Mouse (Mus musculus) heart, embryonic 12.5 days (tissue): ENCODE measurements at regions not wholly inside any gene's neighbourhood (a gene's known extent, or its start where the extent isn't known, plus 50 kb on each side); places are given as distances from the start of the nearest gene placed in this dataset.

Experiments
- ATAC-seq: fragments of 200-750 bp; cut with Nextera tagmentation; 2 replicates; pipeline ENCODE4 v1.8.0; 2017; ENCODE audit warnings: moderate TSS enrichment, moderate library complexity; ENCODE audit not compliant: insufficient number of reproducible peaks, low FRiP score
- H3K27ac ChIP-seq: fragments of 300-500 bp; sonication (generic); 2 replicates; pipeline ENCODE4 v1.5.1; 2016; ENCODE audit warnings: mild to moderate bottlenecking, moderate library complexity; ENCODE audit not compliant: poor library complexity, severe bottlenecking
- H3K27me3 ChIP-seq: fragments of 300-500 bp; sonication (generic); replicated peaks from 2 replicates; pipeline ENCODE4 v1.6.1; 2016; ENCODE audit warnings: mild to moderate bottlenecking, moderate library complexity
- H3K36me3 ChIP-seq: fragments of 300-500 bp; sonication (generic); 2 replicates; pipeline ENCODE4 v1.6.1; 2016; ENCODE audit warnings: mild to moderate bottlenecking, moderate library complexity
- H3K4me1 ChIP-seq: fragments of 300-500 bp; sonication (generic); replicated peaks from 2 replicates; pipeline ENCODE4 v1.6.1; 2016; ENCODE audit warnings: mild to moderate bottlenecking
- H3K4me2 ChIP-seq: fragments of 300-500 bp; sonication (generic); 2 replicates; pipeline ENCODE4 v1.6.1; 2016; ENCODE audit warnings: mild to moderate bottlenecking, moderate library complexity
- H3K4me3 ChIP-seq: fragments of 300-500 bp; sonication (generic); 2 replicates; pipeline ENCODE4 v1.5.1; 2016; ENCODE audit warnings: mild to moderate bottlenecking
- H3K9ac ChIP-seq: fragments of 300-500 bp; sonication (generic); 2 replicates; pipeline ENCODE4 v1.6.1; 2016; ENCODE audit warnings: mild to moderate bottlenecking, moderate library complexity
- H3K9me3 ChIP-seq: fragments of 300-500 bp; sonication (generic); replicated peaks from 2 replicates; pipeline ENCODE4 v1.6.1; 2016; ENCODE audit warnings: mild to moderate bottlenecking, moderate library complexity
- WGBS: fragments of 180-500 bp; shearing (Covaris S2); methylation state at CpG from one replicate; pipeline ENCODE4 v1.1.7; 2016; 5-methylcytosine and 5-hydroxymethylcytosine counted together

DNA sequence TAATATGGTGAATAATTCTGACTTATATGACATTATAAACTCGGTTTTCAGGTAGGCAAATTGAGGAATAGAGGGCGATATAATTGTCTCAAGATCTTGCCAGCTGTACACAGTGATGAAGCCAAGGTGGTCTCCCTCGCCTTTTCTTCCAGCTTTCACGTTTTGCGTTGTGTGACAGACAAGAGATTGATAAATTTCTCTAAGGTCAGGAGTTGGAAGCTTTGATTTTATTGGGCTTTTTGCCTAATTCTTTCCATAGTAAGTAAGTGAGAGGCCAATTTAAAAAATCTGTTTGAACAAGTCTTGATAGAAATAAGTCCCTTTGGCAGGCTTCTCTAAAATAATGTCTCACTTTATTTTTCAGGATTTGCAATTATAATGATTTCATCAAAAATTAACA, 549.4 kb upstream of the Klhl1 start:
- H3K9me3 ChIP-seq, result no peaks in the 10 kb centered on the region
- no peaks in the 10 kb centered on the region for H3K36me3 ChIP-seq
- ATAC-seq, result no peak
- H3K4me1 ChIP-seq, result no peaks in the 10 kb centered on the region
- no peaks in the 10 kb centered on the region for H3K27me3 ChIP-seq
- no peak overlapping the region for H3K9ac ChIP-seq
- 63% methylated on average over 5 of the region's 5 CpGs for WGBS
- no peak overlapping the region for H3K4me3 ChIP-seq
- H3K27ac ChIP-seq, result no peak overlapping the region
- no peak overlapping the region for H3K4me2 ChIP-seq

DNA sequence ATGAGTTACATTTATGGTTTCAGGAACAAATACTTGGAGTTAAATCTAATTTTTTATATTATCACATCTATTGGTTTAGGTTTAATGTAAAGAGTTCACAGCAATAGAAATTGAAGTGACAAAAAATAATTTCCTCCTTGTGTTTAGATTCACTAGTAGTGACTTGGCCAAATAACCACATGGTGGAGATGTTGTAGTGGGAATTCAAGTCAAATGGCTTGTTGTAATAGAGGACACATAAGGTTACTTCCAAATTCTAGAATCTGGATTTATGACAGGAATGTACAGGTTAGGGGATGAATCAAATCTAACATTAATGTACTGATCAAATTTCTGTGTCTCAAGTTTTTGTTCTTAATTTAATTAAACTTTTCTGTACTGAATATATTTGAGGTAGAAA, 526.4 kb upstream of the Klhl1 start:
- Histone ChIP-seq H3K36me3 (no peaks in the 10 kb centered on the region), H3K27ac (no peak overlapping the region), H3K27me3 (no peaks in the 10 kb centered on the region), H3K4me2 (no peak overlapping the region), H3K9me3 (no peaks in the 10 kb centered on the region), H3K9ac (no peak overlapping the region), H3K4me3 (no peak overlapping the region), H3K4me1 (no peaks in the 10 kb centered on the region)
- no peak for ATAC-seq

GRCm38 (mm10) chr14:97039850-97040249, 520.9 kb upstream of the Klhl1 start:
- Histone ChIP-seq H3K9ac (no peak overlapping the region), H3K9me3 (no peaks in the 10 kb centered on the region), H3K4me3 (no peak overlapping the region), H3K27ac (no peak overlapping the region), H3K36me3 (no peaks in the 10 kb centered on the region), H3K4me1 (no peaks in the 10 kb centered on the region), H3K4me2 (no peak overlapping the region), H3K27me3 (no peaks in the 10 kb centered on the region)
- 70% methylated on average over 3 of the region's 3 CpGs for WGBS
- no peak for ATAC-seq

DNA sequence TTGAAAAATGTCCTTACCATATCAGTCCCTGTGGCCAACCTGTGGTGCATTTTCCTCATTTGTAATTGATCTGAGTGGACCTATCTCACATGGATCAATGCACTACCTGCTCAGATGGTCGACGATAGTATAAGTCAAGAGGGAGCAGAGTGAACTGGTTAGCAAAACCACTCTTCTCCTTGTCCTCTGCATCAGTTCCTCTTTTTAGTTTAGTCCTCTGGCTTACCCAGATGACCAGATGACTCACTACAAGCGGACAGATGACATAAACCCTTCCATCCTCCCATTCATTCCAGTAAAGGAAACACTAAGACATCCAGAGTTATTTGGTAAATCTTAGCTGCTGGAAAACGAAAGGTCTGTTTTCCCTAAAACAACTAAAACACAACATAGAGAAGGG, 509.6 kb upstream of the Klhl1 start:
- Histone ChIP-seq H3K4me1 (no peaks in the 10 kb centered on the region), H3K36me3 (no peaks in the 10 kb centered on the region), H3K9ac (no peak overlapping the region), H3K27me3 (no peaks in the 10 kb centered on the region), H3K4me2 (no peak overlapping the region), H3K27ac (no peak overlapping the region), H3K4me3 (no peak overlapping the region), H3K9me3 (no peaks in the 10 kb centered on the region)
- no peak for ATAC-seq
- WGBS, result 67% methylated on average over 4 of the region's 4 CpGs

DNA sequence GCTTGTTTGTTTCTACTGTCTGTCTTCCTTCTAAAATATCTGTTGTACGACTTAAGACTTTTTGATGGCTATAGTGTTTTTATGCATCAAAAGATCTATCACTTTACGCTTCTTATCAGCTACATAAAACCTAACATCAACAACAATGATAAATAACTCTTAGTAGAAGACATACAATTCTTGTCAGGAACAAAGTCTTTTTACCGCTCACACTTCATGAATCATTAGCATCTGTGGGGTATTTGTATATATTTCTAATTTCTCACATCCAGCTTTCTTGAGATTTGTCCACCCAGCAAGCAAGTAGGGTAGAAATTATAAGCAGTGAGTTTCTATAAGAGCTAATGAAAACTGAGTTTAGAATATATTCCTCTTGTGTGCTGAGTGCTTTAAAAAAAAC, 487.4 kb upstream of the Klhl1 start:
- no peaks in the 10 kb centered on the region for H3K27me3 ChIP-seq
- H3K4me1 ChIP-seq, result no peaks in the 10 kb centered on the region
- no peaks in the 10 kb centered on the region for H3K36me3 ChIP-seq
- WGBS, result 85% methylated on average over 3 of the region's 3 CpGs
- no peak overlapping the region for H3K9ac ChIP-seq
- no peak for ATAC-seq
- no peaks in the 10 kb centered on the region for H3K9me3 ChIP-seq
- no peak overlapping the region for H3K4me3 ChIP-seq
- no peak overlapping the region for H3K4me2 ChIP-seq
- H3K27ac ChIP-seq, result no peak overlapping the region

DNA sequence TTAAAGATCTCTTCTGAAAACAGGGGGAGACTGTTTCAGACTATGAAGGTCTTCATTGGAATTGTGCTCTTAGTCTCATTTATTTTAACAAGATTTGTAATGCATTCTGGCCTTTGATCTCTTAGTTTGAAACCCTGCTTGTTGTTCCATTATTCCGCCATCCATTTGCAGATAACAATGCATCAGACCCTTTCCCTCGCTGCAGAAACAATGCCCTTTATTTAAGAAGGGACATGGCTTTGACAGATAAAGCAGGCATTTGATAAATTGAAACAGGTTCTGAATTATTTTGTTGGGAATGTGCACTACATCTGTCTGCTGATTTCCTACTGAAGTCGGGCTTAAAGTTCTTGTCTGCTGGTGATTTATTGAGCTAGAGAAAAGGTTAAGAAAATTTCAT, 476.2 kb upstream of the Klhl1 start:
- H3K9me3 ChIP-seq, result no peaks in the 10 kb centered on the region
- no peaks in the 10 kb centered on the region for H3K36me3 ChIP-seq
- no peak overlapping the region for H3K27ac ChIP-seq
- WGBS, result 40% methylated on average over 3 of the region's 3 CpGs
- no peak for ATAC-seq
- H3K4me1 ChIP-seq, result no peaks in the 10 kb centered on the region
- no peak overlapping the region for H3K4me3 ChIP-seq
- H3K9ac ChIP-seq, result no peak overlapping the region
- no peaks in the 10 kb centered on the region for H3K27me3 ChIP-seq
- no peak overlapping the region for H3K4me2 ChIP-seq

DNA sequence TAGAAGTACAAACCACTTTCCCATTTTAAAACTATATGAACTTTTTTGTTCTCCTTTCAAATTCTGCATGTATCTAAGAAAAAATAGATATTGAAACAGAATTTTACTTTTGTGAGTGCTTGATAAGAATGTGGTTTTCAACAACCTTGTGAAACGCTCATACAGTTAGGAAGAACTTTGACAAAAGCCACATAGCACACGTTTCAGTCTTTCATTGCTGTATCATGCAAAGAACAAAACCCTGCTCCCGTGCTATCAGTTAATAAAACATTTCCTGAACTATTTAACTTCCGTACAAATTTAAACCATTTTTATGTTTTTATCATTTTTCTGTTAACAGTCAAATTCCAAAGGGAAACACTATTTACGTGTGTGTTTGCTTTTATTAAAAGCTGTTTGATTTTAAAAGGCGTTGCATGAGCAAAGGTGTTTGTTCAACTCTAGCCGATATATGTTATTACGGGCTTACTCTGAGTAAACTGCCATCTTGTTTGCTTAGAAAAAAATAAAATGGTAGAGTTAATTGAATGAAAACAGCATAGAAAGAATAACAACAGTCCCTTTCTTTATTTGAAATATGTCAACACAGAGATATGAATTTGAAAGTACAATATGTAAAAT, 471.8 kb upstream of the Klhl1 start:
- H3K36me3 ChIP-seq, result no peaks in the 10 kb centered on the region
- H3K4me2 ChIP-seq, result no peak overlapping the region
- no peaks in the 10 kb centered on the region for H3K4me1 ChIP-seq
- no peak overlapping the region for H3K4me3 ChIP-seq
- no peak overlapping the region for H3K9ac ChIP-seq
- no peaks in the 10 kb centered on the region for H3K9me3 ChIP-seq
- H3K27me3 ChIP-seq, result no peaks in the 10 kb centered on the region
- no peak for ATAC-seq
- no peak overlapping the region for H3K27ac ChIP-seq
- WGBS, result 71% methylated on average over 8 of the region's 8 CpGs

GRCm38 (mm10) chr14:96963074-96963447, 444.2 kb upstream of the Klhl1 start:
- Histone ChIP-seq H3K27me3 (no peaks in the 10 kb centered on the region), H3K27ac (no peak overlapping the region), H3K9me3 (no peaks in the 10 kb centered on the region), H3K36me3 (no peaks in the 10 kb centered on the region), H3K9ac (no peak overlapping the region), H3K4me2 (no peak overlapping the region), H3K4me3 (no peak overlapping the region), H3K4me1 (no peaks in the 10 kb centered on the region)
- 71% methylated on average over 5 of the region's 5 CpGs for WGBS
- ATAC-seq, result no peak

DNA sequence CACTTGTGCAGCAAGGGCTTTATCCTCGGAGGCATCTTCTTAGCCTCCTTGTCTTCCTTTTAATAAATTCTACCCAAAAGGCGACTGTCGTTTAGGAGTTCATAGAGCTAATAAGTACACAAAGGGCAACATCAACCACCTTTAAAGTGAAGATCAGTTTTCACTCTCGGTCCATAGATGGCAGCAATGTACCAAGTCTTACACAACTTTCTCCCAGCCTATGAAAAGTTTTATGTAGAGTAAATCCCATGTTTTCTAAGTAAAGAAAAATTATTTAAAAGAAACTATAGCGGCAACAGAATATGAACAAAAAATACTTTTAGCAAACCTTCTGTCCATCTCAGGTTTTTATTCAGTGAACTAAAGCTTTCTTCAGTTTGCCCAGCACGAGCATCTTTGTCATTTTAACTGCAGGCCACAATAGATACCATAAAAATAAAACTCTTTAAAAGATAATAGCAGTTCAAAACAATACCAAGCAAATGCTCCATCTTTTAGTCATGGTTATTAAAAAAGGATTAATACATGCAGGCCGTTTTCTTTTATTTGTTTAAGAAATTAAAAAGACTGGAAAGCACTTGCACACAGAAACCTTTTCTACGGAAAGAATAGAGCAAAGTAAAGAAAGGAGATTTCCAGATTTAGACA, 443.6 kb upstream of the Klhl1 start:
- ATAC-seq, result no peak

DNA sequence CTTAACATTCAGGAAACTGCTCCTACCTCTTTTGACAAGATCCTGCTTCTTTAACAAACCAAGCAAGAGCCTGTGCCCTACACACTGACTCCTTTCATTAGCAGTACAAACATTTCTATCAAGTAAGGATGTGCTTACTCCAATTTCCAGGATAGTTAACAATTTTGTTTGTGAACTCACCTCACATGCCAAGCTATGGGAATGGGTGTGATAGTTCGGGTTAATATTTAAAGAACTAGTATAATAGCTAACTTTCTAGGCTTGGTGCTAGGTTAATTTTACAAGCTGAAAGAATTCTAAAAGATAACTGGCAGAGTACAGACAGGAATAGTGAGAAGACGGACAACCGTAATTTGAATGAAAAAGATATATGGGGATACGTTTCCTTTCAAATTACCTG, 437.2 kb upstream of the Klhl1 start:
- H3K4me1 ChIP-seq, result no peaks in the 10 kb centered on the region
- no peaks in the 10 kb centered on the region for H3K9me3 ChIP-seq
- H3K9ac ChIP-seq, result no peak overlapping the region
- no peak overlapping the region for H3K4me3 ChIP-seq
- no peaks in the 10 kb centered on the region for H3K27me3 ChIP-seq
- no peaks in the 10 kb centered on the region for H3K36me3 ChIP-seq
- no peak overlapping the region for H3K4me2 ChIP-seq
- H3K27ac ChIP-seq, result no peak overlapping the region
- no peak for ATAC-seq
- 71% methylated on average over 4 of the region's 4 CpGs for WGBS

More for the DNA sequence above, 443.6 kb upstream of the Klhl1 start:
- no peaks in the 10 kb centered on the region for H3K27me3 ChIP-seq
- no peak overlapping the region for H3K9ac ChIP-seq
- H3K4me1 ChIP-seq, result no peaks in the 10 kb centered on the region
- no peak overlapping the region for H3K4me3 ChIP-seq
- H3K36me3 ChIP-seq, result no peaks in the 10 kb centered on the region
- 45% methylated on average over 8 of the region's 8 CpGs for WGBS
- H3K4me2 ChIP-seq, result no peak overlapping the region
- no peak overlapping the region for H3K27ac ChIP-seq
- no peaks in the 10 kb centered on the region for H3K9me3 ChIP-seq

DNA sequence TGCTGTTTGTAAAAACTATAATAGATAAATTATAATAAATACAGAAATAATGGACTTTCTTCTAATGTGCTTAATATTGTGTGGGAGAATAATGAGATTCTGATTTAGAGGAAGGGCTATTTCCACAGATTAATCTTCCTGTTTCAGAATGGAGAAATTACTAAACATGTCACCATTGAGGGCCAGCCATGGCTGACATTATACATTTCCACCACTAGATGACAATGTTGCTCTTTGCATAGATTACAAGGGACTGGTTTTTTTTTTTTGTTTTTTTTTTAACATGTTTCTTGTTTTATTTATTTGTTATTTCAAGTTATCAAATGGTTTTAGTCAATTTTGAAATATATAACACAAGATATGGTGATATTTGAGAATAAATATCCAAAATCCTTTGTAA, 435.6 kb upstream of the Klhl1 start:
- H3K9ac ChIP-seq, result no peak overlapping the region
- no peaks in the 10 kb centered on the region for H3K27me3 ChIP-seq
- no peak overlapping the region for H3K4me3 ChIP-seq
- H3K4me1 ChIP-seq, result no peaks in the 10 kb centered on the region
- no peak for ATAC-seq
- no peak overlapping the region for H3K27ac ChIP-seq
- no peak overlapping the region for H3K4me2 ChIP-seq
- H3K36me3 ChIP-seq, result no peaks in the 10 kb centered on the region
- H3K9me3 ChIP-seq, result no peaks in the 10 kb centered on the region

DNA sequence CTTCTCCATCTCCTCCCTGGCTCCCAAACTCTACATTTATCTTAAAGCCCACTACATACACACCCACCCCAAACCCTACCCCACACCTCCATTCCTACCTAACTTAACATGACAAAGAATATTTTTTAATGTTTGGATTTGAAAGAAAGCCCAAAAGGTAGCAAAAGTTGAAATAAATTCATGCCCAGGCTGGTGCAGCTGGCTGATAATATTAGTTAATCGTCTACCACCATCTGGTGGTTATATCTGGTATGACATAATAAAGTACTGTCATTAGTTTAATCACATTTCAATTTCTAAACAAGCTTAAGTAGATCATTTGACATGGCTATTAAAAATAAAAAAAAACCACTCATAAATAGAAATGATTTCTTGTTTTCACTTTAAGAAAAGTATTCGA, 389.8 kb upstream of the Klhl1 start:
- H3K4me3 ChIP-seq, result no peak overlapping the region
- H3K9ac ChIP-seq, result no peak overlapping the region
- no peaks in the 10 kb centered on the region for H3K27me3 ChIP-seq
- no peak overlapping the region for H3K4me2 ChIP-seq
- no peaks in the 10 kb centered on the region for H3K36me3 ChIP-seq
- no peaks in the 10 kb centered on the region for H3K9me3 ChIP-seq
- H3K4me1 ChIP-seq, result no peaks in the 10 kb centered on the region
- H3K27ac ChIP-seq, result no peak overlapping the region
- ATAC-seq, result no peak
- 5% methylated on average over 2 of the region's 2 CpGs for WGBS
